Mouse (Mus musculus) lung, embryonic 16.5 days (tissue): ENCODE data around the gene Wdr86. TPM values are rescaled to one million over a fixed set of nuclear protein-coding genes. Genes with fewer than 3 reads are reported as not detected.
"Not testable (repeated sequence)": the region's sequence is repeated elsewhere in the genome, so short reads cannot be mapped to it uniquely, and the experiment has no call there.

Experiments used
- ATAC-seq: fragments of 200-750 bp; cut with Nextera tagmentation; 2 replicates; pipeline ENCODE4 v1.8.0; 2017; ENCODE audit warnings: low read depth, mild to moderate bottlenecking, moderate library complexity
- H3K27ac ChIP-seq: fragments of 300-500 bp; sonication (generic); 2 replicates; pipeline ENCODE4 v1.5.1; 2014; ENCODE audit warnings: mild to moderate bottlenecking, control low read depth, low read length
- H3K27me3 ChIP-seq: fragments of 300-500 bp; sonication (generic); 2 replicates; pipeline ENCODE4 v1.6.1; 2014; ENCODE audit warnings: low read depth, low read length, mixed read lengths; ENCODE audit not compliant: control insufficient read depth, insufficient read depth
- H3K36me3 ChIP-seq: fragments of 300-500 bp; sonication (generic); 2 replicates; pipeline ENCODE4 v1.6.1; 2014; ENCODE audit warnings: low read length; ENCODE audit not compliant: control insufficient read depth, insufficient read depth
- H3K4me1 ChIP-seq: fragments of 300-500 bp; sonication (generic); replicated peaks from 2 replicates; pipeline ENCODE4 v1.6.1; 2014; ENCODE audit warnings: low read length, mixed read lengths; ENCODE audit not compliant: control insufficient read depth, insufficient read depth
- H3K4me2 ChIP-seq: fragments of 300-500 bp; sonication (generic); 2 replicates; pipeline ENCODE4 v1.6.1; 2014; ENCODE audit warnings: low read depth, low read length, control low read depth
- H3K4me3 ChIP-seq: fragments of 300-500 bp; sonication (generic); 2 replicates; pipeline ENCODE4 v1.5.1; 2014; ENCODE audit warnings: mild to moderate bottlenecking, low read length, control low read depth
- H3K9ac ChIP-seq: fragments of 300-500 bp; sonication (generic); 2 replicates; pipeline ENCODE4 v1.6.1; 2014; ENCODE audit warnings: low read length, control low read depth
- H3K9me3 ChIP-seq: fragments of 300-500 bp; sonication (generic); 2 replicates; pipeline ENCODE4 v1.6.1; 2016; ENCODE audit warnings: low read length; ENCODE audit not compliant: control insufficient read depth
- WGBS: fragments of 180-500 bp; shearing (Covaris S2); extraction: QIAGEN DNeasy Blood & Tissue Kit; methylation state at CpG from one replicate; pipeline ENCODE4 v1.1.7; 2014; 5-methylcytosine and 5-hydroxymethylcytosine counted together
- polyA plus RNA-seq: library from polyadenylated mRNA; unstranded; fragments of >200 nt; fragmentation: Nextera tagmentation; extraction: Ambion mirVana; gene quantifications from 2 replicates; pipeline ENCODE4 v1.2.1, GENCODE M21; 2015

Wdr86 gene
- polyA plus RNA-seq, 1 experiment from 2014 or later: 30.5 TPM

- 89% methylated on average over 8 of the region's 8 CpGs for WGBS
- Histone ChIP-seq H3K4me2 (no peak overlapping the region), H3K36me3 (peaks cover 64% of the 10 kb centered on the region), H3K4me1 (0 out of 2 replicates have a peak, but pooled peaks cover 4% of the 10 kb centered on the region), H3K27ac (no peak overlapping the region), H3K27me3 (no peaks in the 10 kb centered on the region), H3K4me3 (no peak overlapping the region), H3K9ac (no peak overlapping the region), H3K9me3 (no peaks in the 10 kb centered on the region)
- no peak for ATAC-seq
Measured at GRCm38 (mm10) chr5:24704615-24705014, 25.9 kb downstream of the Wdr86 start.

GRCm38 (mm10) chr5:24701271-24701670, 29.3 kb downstream of the Wdr86 start:
- H3K4me1 ChIP-seq: 0 out of 2 replicates have a peak, but pooled peaks cover 4% of the 10 kb centered on the region
- H3K27me3 ChIP-seq: no peaks in the 10 kb centered on the region
- H3K9me3 ChIP-seq: no peaks in the 10 kb centered on the region
- H3K4me3 ChIP-seq: no peak overlapping the region
- ATAC-seq: peak; percentile 95
- H3K27ac ChIP-seq: peak overlapping the region; percentile 85
- 59% methylated on average over 3 of the region's 3 CpGs for WGBS
- H3K4me2 ChIP-seq: no peak overlapping the region
- H3K36me3 ChIP-seq: peaks cover 51% of the 10 kb centered on the region
- H3K9ac ChIP-seq: no peak overlapping the region

GRCm38 (mm10) chr5:24696704-24697103, 33.8 kb downstream of the Wdr86 start:
- 0 out of 2 replicates have a peak, but pooled peaks cover 4% of the 10 kb centered on the region for H3K4me1 ChIP-seq
- no peak for ATAC-seq
- H3K4me3 ChIP-seq: no peak overlapping the region
- 64% methylated on average over 3 of the region's 3 CpGs for WGBS
- no peak overlapping the region for H3K9ac ChIP-seq
- H3K4me2 ChIP-seq: no peak overlapping the region
- H3K27ac ChIP-seq: no peak overlapping the region; the same call in 1 of the 2 replicates
- H3K9me3 ChIP-seq: no peaks in the 10 kb centered on the region
- no peaks in the 10 kb centered on the region for H3K27me3 ChIP-seq
- peaks cover 45% of the 10 kb centered on the region for H3K36me3 ChIP-seq

- Histone ChIP-seq H3K4me1 (peaks cover 16% of the 10 kb centered on the region), H3K36me3 (peaks cover 18% of the 10 kb centered on the region), H3K4me2 (no peak overlapping the region), H3K9ac (no peak overlapping the region), H3K27ac (peak overlapping the region; percentile 25; the same call in 1 of the 2 replicates), H3K9me3 (no peaks in the 10 kb centered on the region), H3K4me3 (no peak overlapping the region), H3K27me3 (no peaks in the 10 kb centered on the region)
- 67% methylated on average over 1 of the region's 1 CpGs for WGBS
- ATAC-seq: no peak
Measured at GRCm38 (mm10) chr5:24687696-24688095, 42.8 kb downstream of the Wdr86 start.

- Histone ChIP-seq H3K4me2 (peak overlapping the region; percentile 74), H3K4me1 (peaks cover 16% of the 10 kb centered on the region), H3K9ac (peak overlapping the region; percentile 80), H3K36me3 (peaks cover 16% of the 10 kb centered on the region), H3K4me3 (peak overlapping the region; percentile 91)
- H3K9me3 ChIP-seq, H3K27me3 ChIP-seq, H3K27ac ChIP-seq, ATAC-seq: not testable (repeated sequence)
- 74% methylated on average over 16 of the region's 16 CpGs for WGBS
Measured at GRCm38 (mm10) chr5:24686671-24687420, 43.7 kb downstream of the Wdr86 start.

- H3K9me3 ChIP-seq: no peaks in the 10 kb centered on the region
- peaks cover 13% of the 10 kb centered on the region for H3K36me3 ChIP-seq
- ATAC-seq: peak; percentile 1; the same call in 1 of the 2 replicates
- H3K27ac ChIP-seq: peak overlapping the region; percentile 89
- peak overlapping the region; percentile 80 for H3K9ac ChIP-seq
- no peaks in the 10 kb centered on the region for H3K27me3 ChIP-seq
- peak overlapping the region; percentile 91 for H3K4me3 ChIP-seq
- H3K4me1 ChIP-seq: peaks cover 16% of the 10 kb centered on the region
- peak overlapping the region; percentile 74 for H3K4me2 ChIP-seq
- under 1% methylated on average over 15 of the region's 15 CpGs for WGBS
Measured at GRCm38 (mm10) chr5:24686176-24686575, 44.4 kb downstream of the Wdr86 start.

- ATAC-seq: peak; percentile 98
- peak within 1 kb of the TSS; percentile 100 for H3K27ac ChIP-seq
- peaks cover 7% of the 10 kb centered on the region for H3K36me3 ChIP-seq
- peaks cover 16% of the 10 kb centered on the region for H3K4me1 ChIP-seq
- peak within 1 kb of the TSS; percentile 91 for H3K4me3 ChIP-seq
- WGBS: under 1% methylated on average over 52 of the region's 53 CpGs
- H3K27me3 ChIP-seq: no peaks in the 10 kb centered on the region
- peak within 1 kb of the TSS; percentile 82 for H3K4me2 ChIP-seq
- H3K9me3 ChIP-seq: no peaks in the 10 kb centered on the region
- peak within 1 kb of the TSS; percentile 80 for H3K9ac ChIP-seq
Measured at GRCm38 (mm10) chr5:24685366-24686093, 45.0 kb downstream of the Wdr86 start, which contains the start of gene Nub1. Nub1 (plus strand) TSS chr5:24685532.

- peak; percentile 31 for ATAC-seq
Measured at GRCm38 (mm10) chr5:24684578-24685365, 45.8 kb downstream of the Wdr86 start.

More at GRCm38 (mm10) chr5:24684578-24685365, 45.8 kb downstream of the Wdr86 start:
- peak overlapping the region; percentile 82 for H3K4me2 ChIP-seq
- H3K27me3 ChIP-seq: no peaks in the 10 kb centered on the region
- H3K9me3 ChIP-seq: no peaks in the 10 kb centered on the region
- H3K4me3 ChIP-seq: peak overlapping the region; percentile 53
- peak overlapping the region; percentile 100 for H3K27ac ChIP-seq
- peaks cover 3% of the 10 kb centered on the region for H3K36me3 ChIP-seq
- H3K4me1 ChIP-seq: peaks cover 16% of the 10 kb centered on the region
- WGBS: 18% methylated on average over 16 of the region's 16 CpGs
- H3K9ac ChIP-seq: peak overlapping the region; percentile 76
